Mouse (Mus musculus): ENCODE results near the gene Pik3ap1. TPM values are rescaled to one million over a fixed set of nuclear protein-coding genes. Genes with fewer than 3 reads are reported as not detected.

Pik3ap1 gene
- total and polyA plus RNA-seq, 3 experiments, result 26.7 to 106 (median 37.4) TPM

- Histone ChIP-seq H3K4me2 (ENCODE audit: insufficient read depth, low read depth, poor library complexity, severe bottlenecking) (no peak overlapping the region), H3K79me2 (replicated peaks; ENCODE audit: control insufficient read depth, extremely low read depth, insufficient read depth, poor library complexity, severe bottlenecking) (no peaks in the 10 kb centered on the region), H3K27ac (ENCODE audit: insufficient read depth, low read depth) (no peak overlapping the region), H3K4me1 (ENCODE audit: control insufficient read depth in 1 of 2, insufficient read depth in 2 of 2) (peaks cover 5 to 20% of the 10 kb centered on the region in 2 experiments; a peak in 3 of 4 replicates), H3K36me3 (replicated peaks in 1 of 2; ENCODE audit: control insufficient read depth in 1 of 2, insufficient read depth in 1 of 2, low read length in 1 of 2) (no peaks in the 10 kb centered on the region), H3K4me3 (replicated peaks in 1 of 3; ENCODE audit: low read depth in 2 of 3, low read length in 2 of 3, poor library complexity in 1 of 3) (no peak overlapping the region), H3K9ac (ENCODE audit: insufficient read depth, low read depth) (no peak overlapping the region), H3K9me3 (replicated peaks; ENCODE audit: low read length) (no peaks in the 10 kb centered on the region), H3K27me3 (replicated peaks) (no peaks in the 10 kb centered on the region)
- dilution Hi-C loops (cut with MboI; ENCODE audit: extremely low pct_ligation_motif_present, extremely low pct_unique_long_range_greater_than_20kb, low sequenced_read_pairs), result no loop called here
- TF ChIP-seq TBP (conservative IDR thresholded peaks at IDR 0.05; ENCODE audit: low read depth, low read length), result no peak
- TF ChIP-seq UBTF (IDR thresholded peaks at IDR 0.05; ENCODE audit: low read depth, low read length), result no peak
- TF ChIP-seq TCF12 (IDR thresholded peaks at IDR 0.05; ENCODE audit: low read depth, low read length), result no peak
- TF ChIP-seq HCFC1 (IDR thresholded peaks at IDR 0.05; ENCODE audit: low read depth, low read length), result no peak
- no peak for TF ChIP-seq JUN (IDR thresholded peaks at IDR 0.05; ENCODE audit: insufficient read depth, low read depth, low read length)
- peak; percentile 99 for TF ChIP-seq BHLHE40 (IDR thresholded peaks at IDR 0.05; ENCODE audit: low read depth, low read length)
- TF ChIP-seq IRF4 (IDR thresholded peaks at IDR 0.05; ENCODE audit: low read depth, low read length), result peak; percentile 62
- TF ChIP-seq MEF2A (IDR thresholded peaks at IDR 0.05; ENCODE audit: borderline replicate concordance, low read depth, low read length), result no peak
- TF ChIP-seq EP300 (IDR thresholded peaks at IDR 0.05; ENCODE audit: low read length), result peak; percentile 28
- TF ChIP-seq MYC (IDR thresholded peaks at IDR 0.05; ENCODE audit: low read depth, low read length), result peak; percentile 56; the same call in 1 of the 2 replicates
- TF ChIP-seq NRF1 (IDR thresholded peaks at IDR 0.05; ENCODE audit: low read depth, low read length), result no peak
- no peak for TF ChIP-seq ZMIZ1 (IDR thresholded peaks at IDR 0.05; ENCODE audit: low read depth, low read length)
- no peak for TF ChIP-seq CHD1 (IDR thresholded peaks at IDR 0.05; ENCODE audit: low read depth, low read length)
- TF ChIP-seq PAX5 (IDR thresholded peaks at IDR 0.05; ENCODE audit: low read length), result no peak
- TF ChIP-seq ZKSCAN1 (IDR thresholded peaks at IDR 0.05; ENCODE audit: borderline replicate concordance, low read depth, low read length), result no peak
- TF ChIP-seq ETS1 (conservative IDR thresholded peaks at IDR 0.05; ENCODE audit: low read depth, low read length), result peak; percentile 74
- 0 out of 2 replicates have a peak, but pooled peaks have one; percentile 6 for TF ChIP-seq JUND (conservative IDR thresholded peaks at IDR 0.05; ENCODE audit: low read depth, low read length)
- peak; percentile 26; the same call in 1 of the 2 replicates for TF ChIP-seq ELF1 (IDR thresholded peaks at IDR 0.05; ENCODE audit: low read depth, low read length)
- TF ChIP-seq MXI1 (IDR thresholded peaks at IDR 0.05; ENCODE audit: low read depth, low read length), result no peak
- no peak for TF ChIP-seq CTCF (conservative IDR thresholded peaks at IDR 0.05 in 1 of 2, IDR thresholded peaks at IDR 0.05 in 1 of 2; ENCODE audit: low read depth in 2 of 2, low read length in 2 of 2)
- TF ChIP-seq NELFE (IDR thresholded peaks at IDR 0.05; ENCODE audit: low read depth, low read length), result no peak
- no peak for TF ChIP-seq SIN3A (IDR thresholded peaks at IDR 0.05; ENCODE audit: low read length)
- 0 out of 2 replicates have a peak, but pooled peaks have one; percentile 34 for TF ChIP-seq MAX (IDR thresholded peaks at IDR 0.05; ENCODE audit: low read length)
- TF ChIP-seq CHD2 (IDR thresholded peaks at IDR 0.05; ENCODE audit: low read length), result no peak
- TF ChIP-seq USF2 (conservative IDR thresholded peaks at IDR 0.05; ENCODE audit: low read depth, low read length), result no peak
- TF ChIP-seq RCOR1 (conservative IDR thresholded peaks at IDR 0.05; ENCODE audit: low read depth, low read length), result no peak
- in situ Hi-C loops (cut with MboI; ENCODE audit: low pct_ligation_motif_present, low pct_unique_long_range_greater_than_20kb, low sequenced_read_pairs), result no loop called here
- DNase-seq (ENCODE audit: extremely low read depth), result peak; percentile 60
Measured at GRCm38 (mm10) chr19:41390856-41391255, 6.0 kb upstream of the Pik3ap1 start.

All from CH12.LX (cell line).